Mouse (Mus musculus) testis, adult 2 months (tissue): ENCODE results near the gene Tnfrsf17. TPM values are rescaled to one million over a fixed set of nuclear protein-coding genes. Genes with fewer than 3 reads are reported as not detected.
"Not testable (repeated sequence)": the region's sequence is repeated elsewhere in the genome, so short reads cannot be mapped to it uniquely, and the experiment has no call there.

Experiments
- H3K27ac ChIP-seq: fragments of 200-500 bp; 2 replicates; pipeline ENCODE4 v1.5.1; 2012; ENCODE audit warnings: low read depth, low read length; ENCODE audit not compliant: control insufficient read depth, insufficient read depth
- H3K27me3 ChIP-seq: fragments of 200-500 bp; 2 replicates; pipeline ENCODE4 v1.6.1; 2012; ENCODE audit warnings: mild to moderate bottlenecking, low read length, moderate library complexity; ENCODE audit not compliant: control insufficient read depth, insufficient read depth
- H3K36me3 ChIP-seq: fragments of 200-500 bp; 2 replicates; pipeline ENCODE4 v1.6.1; 2012; ENCODE audit warnings: mild to moderate bottlenecking, low read length; ENCODE audit not compliant: control insufficient read depth, insufficient read depth
- H3K4me1 ChIP-seq: fragments of 200-500 bp; 2 replicates; pipeline ENCODE4 v1.6.1; 2012; ENCODE audit warnings: low read length; ENCODE audit not compliant: control insufficient read depth, insufficient read depth
- H3K4me3 ChIP-seq: fragments of 200-500 bp; 2 replicates; pipeline ENCODE4 v1.5.1; 2012; ENCODE audit warnings: low read depth, mild to moderate bottlenecking, low read length, moderate library complexity, mixed read lengths; ENCODE audit not compliant: control insufficient read depth
- CTCF ChIP-seq: fragments of 200-500 bp; IDR thresholded peaks from 2 replicates; pipeline ENCODE4 v1.5.1; 2012; ENCODE audit warnings: low read depth, mild to moderate bottlenecking, inconsistent platforms, low read length, moderate library complexity; ENCODE audit not compliant: control insufficient read depth, insufficient read depth, insufficient replicate concordance
- POLR2A ChIP-seq: fragments of 200-500 bp; IDR thresholded peaks from 2 replicates; pipeline ENCODE4 v1.6.1; 2012; ENCODE audit warnings: low read depth, mild to moderate bottlenecking, inconsistent platforms, low read length, moderate library complexity; ENCODE audit not compliant: control insufficient read depth
- polyA plus RNA-seq: library from polyadenylated mRNA; depleted of rRNA; stranded (reverse); fragments of >200 nt; gene quantifications from 2 replicates; pipeline ENCODE4 v1.2.3, GENCODE M21; 2012

Gene Tnfrsf17
- polyA plus RNA-seq, 1 experiment, result not detected

GRCm38 (mm10) chr16:11331030-11331429, 17.4 kb downstream of the Tnfrsf17 start:
- no peak for TF ChIP-seq CTCF
- TF ChIP-seq POLR2A, result no peak
- Histone ChIP-seq H3K4me1 (no peaks in the 10 kb centered on the region), H3K36me3 (no peaks in the 10 kb centered on the region), H3K4me3 (no peak overlapping the region), H3K27ac (no peak overlapping the region), H3K27me3 (no peaks in the 10 kb centered on the region)

- Histone ChIP-seq H3K36me3 (no peaks in the 10 kb centered on the region), H3K27me3 (no peaks in the 10 kb centered on the region), H3K4me1 (no peaks in the 10 kb centered on the region; the same call in 1 of the 2 replicates), H3K4me3 (no peak overlapping the region), H3K27ac (no peak overlapping the region)
- no peak for TF ChIP-seq POLR2A
- TF ChIP-seq CTCF, result no peak
Observed at GRCm38 (mm10) chr16:11343292-11343815, 29.7 kb downstream of the Tnfrsf17 start.

- Histone ChIP-seq H3K36me3 (no peaks in the 10 kb centered on the region), H3K27me3 (no peaks in the 10 kb centered on the region), H3K4me3 (no peak overlapping the region), H3K4me1 (no peaks in the 10 kb centered on the region), H3K27ac (no peak overlapping the region)
- no peak for TF ChIP-seq POLR2A
- no peak for TF ChIP-seq CTCF
Observed at GRCm38 (mm10) chr16:11351903-11352302, 38.3 kb downstream of the Tnfrsf17 start.

- no peaks in the 10 kb centered on the region for H3K4me1 ChIP-seq
- no peak overlapping the region for H3K4me3 ChIP-seq
- TF ChIP-seq POLR2A, result no peak
- no peak for TF ChIP-seq CTCF
- no peaks in the 10 kb centered on the region for H3K27me3 ChIP-seq
- no peaks in the 10 kb centered on the region for H3K36me3 ChIP-seq
- no peak overlapping the region for H3K27ac ChIP-seq
Observed at GRCm38 (mm10) chr16:11359173-11359572, 45.6 kb downstream of the Tnfrsf17 start.

- Histone ChIP-seq H3K36me3 (no peaks in the 10 kb centered on the region), H3K4me3 (no peak overlapping the region), H3K27ac (no peak overlapping the region), H3K4me1 (no peaks in the 10 kb centered on the region), H3K27me3 (no peaks in the 10 kb centered on the region)
- TF ChIP-seq POLR2A, result no peak
- no peak for TF ChIP-seq CTCF
Observed at GRCm38 (mm10) chr16:11359919-11360318, 46.3 kb downstream of the Tnfrsf17 start.

- not testable (repeated sequence) for H3K27ac ChIP-seq, H3K4me1 ChIP-seq, H3K36me3 ChIP-seq, H3K4me3 ChIP-seq, H3K27me3 ChIP-seq
Observed at GRCm38 (mm10) chr16:11360576-11360975, 47.0 kb downstream of the Tnfrsf17 start.

- no peaks in the 10 kb centered on the region; the same call in 1 of the 2 replicates for H3K4me1 ChIP-seq
- TF ChIP-seq CTCF (no peak), POLR2A (no peak)
- H3K4me3 ChIP-seq, result no peak overlapping the region
- no peaks in the 10 kb centered on the region for H3K36me3 ChIP-seq
- no peak overlapping the region for H3K27ac ChIP-seq
- no peaks in the 10 kb centered on the region for H3K27me3 ChIP-seq
Observed at GRCm38 (mm10) chr16:11365626-11366025, 52.0 kb downstream of the Tnfrsf17 start.

- H3K36me3 ChIP-seq, result no peaks in the 10 kb centered on the region
- no peaks in the 10 kb centered on the region; the same call in 1 of the 2 replicates for H3K4me1 ChIP-seq
- no peak overlapping the region for H3K4me3 ChIP-seq
- no peak overlapping the region for H3K27ac ChIP-seq
- no peaks in the 10 kb centered on the region for H3K27me3 ChIP-seq
- TF ChIP-seq POLR2A (no peak), CTCF (no peak)
Observed at GRCm38 (mm10) chr16:11366851-11367250, 53.2 kb downstream of the Tnfrsf17 start.
